Mouse (Mus musculus) liver, postnatal 0 days (tissue): ENCODE data around the gene Sirt7.

Source experiments
- CTCF ChIP-seq: sonication (generic); IDR thresholded peaks from 2 replicates; pipeline ENCODE4 v1.5.1; 2016; ENCODE audit warnings: antibody characterized with exemption, low read depth
- EP300 ChIP-seq: IDR thresholded peaks from 2 replicates; pipeline ENCODE4 v1.6.1; 2016; ENCODE audit warnings: antibody characterized with exemption, low read depth, mild to moderate bottlenecking

DNA sequence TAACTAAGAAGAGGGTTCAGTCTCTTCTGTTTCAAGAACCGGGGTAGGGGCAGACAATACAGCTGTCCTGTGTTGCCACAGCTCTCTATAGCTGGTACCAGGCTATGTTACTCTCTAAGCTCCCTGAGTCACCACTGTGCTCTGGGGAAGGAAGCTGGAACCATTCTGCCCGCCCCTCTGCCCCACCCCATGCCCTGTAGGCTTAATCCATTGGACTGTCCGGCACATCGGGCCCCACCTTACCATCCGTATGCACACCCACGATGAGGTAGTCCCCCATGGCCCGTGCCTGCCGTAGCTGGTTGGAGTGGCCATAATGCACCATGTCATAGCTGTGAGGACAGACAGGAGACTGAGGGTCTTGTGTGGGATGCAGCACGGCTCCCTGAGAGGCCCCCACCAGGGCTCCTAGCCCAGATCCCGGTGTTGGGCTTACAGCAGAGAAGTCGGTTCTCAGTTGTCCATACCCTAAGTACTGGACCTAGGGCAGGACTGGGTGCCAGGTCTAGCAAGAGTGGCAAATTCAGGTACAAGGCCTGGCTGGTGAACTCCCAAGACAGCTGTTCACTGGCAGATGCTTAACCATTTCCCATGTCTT, 9.3 kb downstream of the Sirt7 start:
- TF ChIP-seq CTCF: no peak
- no peak for TF ChIP-seq EP300
